Mouse (Mus musculus): Measurements from ENCODE around the gene Gse1. TPM values are rescaled to one million over a fixed set of nuclear protein-coding genes. Genes with fewer than 3 reads are reported as not detected.
A peak's percentile ranks its signal among the peaks of the same experiment; 100 is the strongest.

Gene Gse1
- polyA plus RNA-seq, 1 experiment from 2014 or later: 25.3 TPM

DNA sequence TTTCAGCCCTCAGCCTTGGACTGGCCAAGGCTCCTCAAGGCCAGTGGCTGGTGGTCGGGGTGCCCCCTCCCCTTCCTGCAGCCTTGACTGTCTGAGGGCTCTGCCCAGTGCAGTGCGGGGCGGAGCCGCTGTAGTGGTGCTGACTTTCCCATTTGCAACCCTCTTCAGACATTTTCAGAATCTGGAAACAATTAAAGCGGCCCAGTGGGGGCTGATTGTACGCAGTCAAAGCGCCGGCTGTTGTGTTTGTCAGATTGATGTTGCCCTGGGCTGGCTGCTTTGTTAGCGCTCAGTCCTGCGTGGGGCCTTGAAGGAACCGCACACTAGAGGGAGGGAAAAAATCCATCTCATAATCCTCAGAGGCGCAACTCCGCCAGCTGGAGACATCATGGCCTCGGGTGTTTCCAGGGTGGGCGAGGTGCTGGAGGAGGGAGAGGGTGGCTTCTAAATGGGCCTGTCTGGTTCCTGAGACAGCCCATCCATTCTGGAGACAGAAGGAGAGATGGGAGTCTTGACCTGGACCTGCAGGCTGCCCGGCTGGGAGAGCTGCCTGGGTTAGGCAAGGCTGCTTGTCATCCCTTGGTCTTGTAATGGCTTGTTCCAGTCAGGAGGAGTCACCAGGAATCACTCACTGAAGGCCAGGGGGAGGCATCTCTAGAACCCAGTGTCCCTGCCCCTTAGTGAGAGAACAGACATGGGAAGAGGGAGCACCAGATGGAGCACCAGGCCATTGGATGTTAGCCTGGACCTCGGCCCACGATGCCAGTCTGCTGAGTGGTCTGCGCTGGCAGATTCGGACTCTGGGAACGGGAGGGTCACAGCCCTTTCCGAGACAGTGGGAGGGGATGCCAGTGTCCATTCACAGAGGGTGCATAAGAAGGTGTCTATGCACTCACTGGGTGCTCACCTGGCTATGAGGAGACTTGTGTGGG is 70.6 kb downstream of the Gse1 start:
- no peak for DNase-seq (ENCODE audit: low spot score)
- Histone ChIP-seq H3K36me3 (ENCODE audit: control insufficient read depth, insufficient read depth, low read length) (no peaks in the 10 kb centered on the region), H3K27ac (ENCODE audit: low read depth, low read length) (peak overlapping the region; percentile 51; the same call in 1 of the 2 replicates), H3K9ac (ENCODE audit: low read depth, low read length) (no peak overlapping the region), H3K4me1 (replicated peaks; ENCODE audit: control insufficient read depth, insufficient read depth, low read length) (peaks cover 52% of the 10 kb centered on the region), H3K4me3 (ENCODE audit: low read depth, low read length) (no peak overlapping the region), H3K4me2 (no peak overlapping the region), H3K27me3 (replicated peaks; ENCODE audit: control insufficient read depth, insufficient read depth, low read length) (no peaks in the 10 kb centered on the region), H3K9me3 (ENCODE audit: control insufficient read depth, low read length) (no peaks in the 10 kb centered on the region)
- no peak for ATAC-seq (replicated peaks; ENCODE audit: low FRiP score)
- WGBS: 67% methylated on average over 22 of the region's 22 CpGs

DNA sequence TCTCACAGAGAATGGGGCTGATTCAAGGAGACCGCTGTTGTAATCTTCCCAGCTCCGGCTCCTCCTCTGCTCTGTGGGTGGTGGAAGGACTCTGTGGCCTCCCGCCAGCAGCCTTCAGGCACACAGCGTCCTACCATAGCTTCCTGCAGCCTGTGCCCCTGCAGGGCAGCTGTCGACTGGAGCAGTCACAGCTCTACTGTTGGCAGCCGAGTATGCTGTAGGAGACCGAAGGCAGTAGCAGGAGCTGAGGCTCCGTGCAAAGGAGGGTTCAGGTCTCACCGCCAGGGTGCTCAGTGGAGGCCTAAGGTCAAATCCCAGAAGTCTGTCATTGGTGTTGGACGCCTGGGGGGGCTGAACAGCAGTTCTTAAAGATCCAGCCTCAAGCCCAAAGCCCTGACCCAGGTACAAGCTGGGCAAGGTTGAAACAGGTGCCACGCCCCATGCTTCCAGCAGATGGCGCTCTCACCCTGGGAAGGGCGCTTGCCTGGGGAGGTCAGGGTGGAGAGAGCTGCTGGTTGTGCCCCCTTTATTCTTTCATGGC is 72.4 kb downstream of the Gse1 start:
- 10% methylated on average over 13 of the region's 13 CpGs for WGBS
- H3K4me3 ChIP-seq (ENCODE audit: low read depth, low read length): no peak overlapping the region
- no peaks in the 10 kb centered on the region for H3K36me3 ChIP-seq (ENCODE audit: control insufficient read depth, insufficient read depth, low read length)
- peak overlapping the region; percentile 60 for H3K4me2 ChIP-seq
- no peaks in the 10 kb centered on the region for H3K9me3 ChIP-seq (ENCODE audit: control insufficient read depth, low read length)
- peak overlapping the region; percentile 64 for H3K9ac ChIP-seq (ENCODE audit: low read depth, low read length)
- H3K27me3 ChIP-seq (replicated peaks; ENCODE audit: control insufficient read depth, insufficient read depth, low read length): 0 out of 2 replicates have a peak, but pooled peaks cover 2% of the 10 kb centered on the region
- DNase-seq (ENCODE audit: low spot score) (peak; percentile 74), ATAC-seq (replicated peaks; ENCODE audit: low FRiP score) (peak; percentile 65)
- H3K27ac ChIP-seq (ENCODE audit: low read depth, low read length): peak overlapping the region; percentile 32; the same call in 1 of the 2 replicates
- H3K4me1 ChIP-seq (replicated peaks; ENCODE audit: control insufficient read depth, insufficient read depth, low read length): peaks cover 37% of the 10 kb centered on the region

DNA sequence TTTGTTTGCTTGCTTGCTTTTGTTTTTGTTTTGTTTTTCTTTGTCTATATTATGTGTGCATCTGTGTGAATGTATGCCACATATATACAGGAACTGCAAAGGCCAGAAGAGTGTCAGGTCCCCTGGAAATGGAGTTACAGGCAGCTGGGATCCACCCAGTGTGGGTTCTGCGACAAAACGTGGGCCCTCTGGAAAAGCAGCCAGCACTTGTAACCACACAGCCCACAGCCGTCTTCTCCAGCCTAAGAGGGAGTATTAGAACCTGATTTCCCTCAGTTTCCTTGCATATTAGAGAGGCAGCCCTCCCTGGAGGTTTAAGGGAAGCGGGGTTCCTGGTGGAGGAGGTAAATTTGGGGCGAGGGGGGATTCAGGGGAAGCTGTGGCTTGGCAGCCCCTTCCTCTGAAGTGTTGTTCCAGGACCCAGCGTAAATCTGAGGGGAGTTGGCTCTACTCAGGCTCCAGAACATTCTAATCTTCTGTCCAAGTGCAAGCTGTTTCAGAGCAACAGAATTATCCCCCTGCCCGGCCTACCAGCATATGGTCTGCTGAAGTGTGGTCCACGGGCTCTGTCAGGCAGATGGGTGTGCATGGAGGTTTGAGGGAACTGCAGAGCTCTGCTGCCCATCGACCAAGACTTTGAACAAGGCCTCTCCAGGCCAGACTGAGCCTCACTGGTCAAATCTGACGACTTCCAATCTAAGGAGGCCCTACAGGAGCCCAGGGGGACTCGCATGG is 74.9 kb downstream of the Gse1 start:
- Histone ChIP-seq H3K27ac (ENCODE audit: low read depth, low read length) (no peak overlapping the region; the same call in 1 of the 2 replicates), H3K4me3 (ENCODE audit: low read depth, low read length) (no peak overlapping the region), H3K4me1 (replicated peaks; ENCODE audit: control insufficient read depth, insufficient read depth, low read length) (peaks cover 29% of the 10 kb centered on the region), H3K4me2 (no peak overlapping the region), H3K9me3 (ENCODE audit: control insufficient read depth, low read length) (no peaks in the 10 kb centered on the region), H3K27me3 (replicated peaks; ENCODE audit: control insufficient read depth, insufficient read depth, low read length) (peaks cover 11% of the 10 kb centered on the region; the same call in 1 of the 2 replicates), H3K36me3 (ENCODE audit: control insufficient read depth, insufficient read depth, low read length) (no peaks in the 10 kb centered on the region), H3K9ac (ENCODE audit: low read depth, low read length) (no peak overlapping the region)
- 71% methylated on average over 11 of the region's 11 CpGs for WGBS
- DNase-seq (ENCODE audit: low spot score) (no peak), ATAC-seq (replicated peaks; ENCODE audit: low FRiP score) (no peak)

DNA sequence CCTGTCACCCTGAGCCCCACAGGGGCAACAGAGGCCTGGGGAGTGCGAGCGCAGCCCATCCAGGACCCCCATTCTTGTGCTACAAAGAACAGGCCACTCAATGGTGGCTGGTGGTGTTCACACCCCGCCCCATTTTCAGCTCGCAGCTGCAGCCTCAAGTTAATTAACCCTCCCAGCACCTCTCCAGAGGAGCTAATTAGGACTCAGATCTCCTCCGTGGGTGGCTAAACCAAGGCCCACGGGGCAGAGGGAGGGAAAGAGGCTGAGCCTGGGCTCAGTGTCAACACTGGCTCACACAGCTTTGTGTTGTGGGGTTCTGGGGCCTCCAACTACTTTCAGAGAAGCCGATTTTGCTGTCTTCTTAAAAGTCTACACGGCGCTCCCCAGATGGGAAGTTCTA is 75.8 kb downstream of the Gse1 start:
- no peak overlapping the region for H3K9ac ChIP-seq (ENCODE audit: low read depth, low read length)
- H3K27ac ChIP-seq (ENCODE audit: low read depth, low read length): no peak overlapping the region
- peaks cover 11% of the 10 kb centered on the region; the same call in 1 of the 2 replicates for H3K27me3 ChIP-seq (replicated peaks; ENCODE audit: control insufficient read depth, insufficient read depth, low read length)
- H3K4me2 ChIP-seq: no peak overlapping the region
- H3K36me3 ChIP-seq (ENCODE audit: control insufficient read depth, insufficient read depth, low read length): no peaks in the 10 kb centered on the region
- H3K4me1 ChIP-seq (replicated peaks; ENCODE audit: control insufficient read depth, insufficient read depth, low read length): peaks cover 22% of the 10 kb centered on the region
- 65% methylated on average over 9 of the region's 9 CpGs for WGBS
- DNase-seq (ENCODE audit: low spot score): no peak
- no peak for ATAC-seq (replicated peaks; ENCODE audit: low FRiP score)
- no peak overlapping the region for H3K4me3 ChIP-seq (ENCODE audit: low read depth, low read length)
- H3K9me3 ChIP-seq (ENCODE audit: control insufficient read depth, low read length): no peaks in the 10 kb centered on the region

DNA sequence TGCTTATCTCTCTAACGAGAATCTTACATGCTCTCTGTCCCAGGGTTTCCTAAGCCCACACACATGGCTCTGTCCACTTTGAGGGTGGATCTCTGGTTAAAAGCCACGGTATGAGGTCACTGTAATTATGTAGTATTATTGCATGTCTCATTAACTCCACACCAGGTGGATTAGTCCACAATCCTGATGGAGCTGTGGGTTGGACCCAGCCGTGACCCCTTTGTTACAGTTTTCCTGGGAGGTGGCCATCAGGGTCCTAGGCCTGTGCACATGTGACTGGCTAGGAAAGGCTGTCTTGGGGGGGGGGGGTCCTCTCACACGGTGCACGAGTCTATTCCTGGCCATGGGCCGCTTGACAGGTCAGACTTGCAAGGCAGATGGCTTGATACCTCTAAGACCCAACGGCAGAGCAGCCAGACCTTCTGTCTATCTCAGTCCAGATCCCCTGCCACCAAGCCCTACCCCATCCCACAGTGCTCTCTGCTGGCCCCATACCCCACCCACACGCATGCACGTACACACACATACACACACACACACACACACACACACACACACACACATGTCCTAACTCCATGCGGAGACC is 77.6 kb downstream of the Gse1 start:
- H3K9ac ChIP-seq (ENCODE audit: low read depth, low read length): no peak overlapping the region
- no peak overlapping the region for H3K27ac ChIP-seq (ENCODE audit: low read depth, low read length)
- H3K4me1 ChIP-seq (replicated peaks; ENCODE audit: control insufficient read depth, insufficient read depth, low read length): peaks cover 15% of the 10 kb centered on the region
- no peak overlapping the region for H3K4me2 ChIP-seq
- H3K4me3 ChIP-seq (ENCODE audit: low read depth, low read length): no peak overlapping the region
- DNase-seq (ENCODE audit: low spot score) (no peak), ATAC-seq (replicated peaks; ENCODE audit: low FRiP score) (no peak)
- 77% methylated on average over 10 of the region's 10 CpGs for WGBS
- no peaks in the 10 kb centered on the region for H3K9me3 ChIP-seq (ENCODE audit: control insufficient read depth, low read length)
- peaks cover 11% of the 10 kb centered on the region; the same call in 1 of the 2 replicates for H3K27me3 ChIP-seq (replicated peaks; ENCODE audit: control insufficient read depth, insufficient read depth, low read length)
- no peaks in the 10 kb centered on the region for H3K36me3 ChIP-seq (ENCODE audit: control insufficient read depth, insufficient read depth, low read length)

DNA sequence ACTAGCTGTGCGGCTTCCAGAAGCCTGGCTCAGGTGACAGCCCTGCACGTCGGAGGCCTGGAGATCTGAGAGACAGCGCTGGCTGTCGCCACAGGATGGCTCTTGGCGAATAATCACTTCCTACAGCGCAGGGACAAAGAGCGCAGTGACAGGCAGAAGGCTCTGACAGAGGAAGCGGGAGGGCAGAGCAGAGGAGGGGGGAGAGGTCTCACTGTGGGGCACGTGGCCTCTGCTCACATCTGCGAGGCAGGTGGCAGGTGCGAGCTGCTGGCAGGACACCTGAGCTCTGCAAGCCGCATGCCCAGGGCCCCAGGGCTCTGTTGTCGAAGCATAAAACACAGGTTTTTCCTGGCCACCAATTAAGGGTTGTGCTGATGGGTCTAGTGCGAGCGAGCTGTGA is 78.8 kb downstream of the Gse1 start:
- H3K4me2 ChIP-seq: peak overlapping the region; percentile 6; the same call in 1 of the 2 replicates
- no peak overlapping the region for H3K9ac ChIP-seq (ENCODE audit: low read depth, low read length)
- 16% methylated on average over 16 of the region's 16 CpGs for WGBS
- DNase-seq (ENCODE audit: low spot score) (no peak), ATAC-seq (replicated peaks; ENCODE audit: low FRiP score) (no peak)
- H3K27me3 ChIP-seq (replicated peaks; ENCODE audit: control insufficient read depth, insufficient read depth, low read length): peaks cover 11% of the 10 kb centered on the region; the same call in 1 of the 2 replicates
- no peak overlapping the region for H3K4me3 ChIP-seq (ENCODE audit: low read depth, low read length)
- peaks cover 15% of the 10 kb centered on the region for H3K4me1 ChIP-seq (replicated peaks; ENCODE audit: control insufficient read depth, insufficient read depth, low read length)
- no peaks in the 10 kb centered on the region for H3K9me3 ChIP-seq (ENCODE audit: control insufficient read depth, low read length)
- no peaks in the 10 kb centered on the region for H3K36me3 ChIP-seq (ENCODE audit: control insufficient read depth, insufficient read depth, low read length)
- no peak overlapping the region for H3K27ac ChIP-seq (ENCODE audit: low read depth, low read length)

DNA sequence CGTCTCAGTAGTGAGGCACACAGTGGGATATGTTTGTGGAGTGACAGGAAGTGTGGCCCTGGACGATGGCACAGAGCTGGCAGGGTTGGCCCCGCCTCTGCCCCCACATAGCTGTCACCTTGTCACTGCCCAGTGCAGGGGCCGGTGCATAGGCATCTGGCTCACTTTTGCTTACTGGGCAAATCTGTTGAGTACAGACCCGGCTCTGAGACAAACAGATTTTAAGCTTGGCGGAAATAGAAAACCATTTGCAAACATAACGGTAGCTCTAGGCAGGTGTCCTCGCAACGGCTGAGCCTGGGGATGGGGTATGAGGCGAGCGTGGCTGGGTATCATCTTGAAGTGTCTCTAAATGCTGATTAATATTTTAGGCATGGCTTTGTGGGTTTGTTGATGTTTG is 79.3 kb downstream of the Gse1 start:
- ATAC-seq (replicated peaks; ENCODE audit: low FRiP score) (no peak), DNase-seq (ENCODE audit: low spot score) (no peak)
- Histone ChIP-seq H3K4me2 (no peak overlapping the region), H3K9ac (ENCODE audit: low read depth, low read length) (no peak overlapping the region), H3K27me3 (replicated peaks; ENCODE audit: control insufficient read depth, insufficient read depth, low read length) (peaks cover 11% of the 10 kb centered on the region; the same call in 1 of the 2 replicates), H3K4me1 (replicated peaks; ENCODE audit: control insufficient read depth, insufficient read depth, low read length) (peaks cover 15% of the 10 kb centered on the region), H3K9me3 (ENCODE audit: control insufficient read depth, low read length) (no peaks in the 10 kb centered on the region), H3K27ac (ENCODE audit: low read depth, low read length) (no peak overlapping the region), H3K36me3 (ENCODE audit: control insufficient read depth, insufficient read depth, low read length) (no peaks in the 10 kb centered on the region), H3K4me3 (ENCODE audit: low read depth, low read length) (no peak overlapping the region)
- WGBS: 50% methylated on average over 11 of the region's 11 CpGs

DNA sequence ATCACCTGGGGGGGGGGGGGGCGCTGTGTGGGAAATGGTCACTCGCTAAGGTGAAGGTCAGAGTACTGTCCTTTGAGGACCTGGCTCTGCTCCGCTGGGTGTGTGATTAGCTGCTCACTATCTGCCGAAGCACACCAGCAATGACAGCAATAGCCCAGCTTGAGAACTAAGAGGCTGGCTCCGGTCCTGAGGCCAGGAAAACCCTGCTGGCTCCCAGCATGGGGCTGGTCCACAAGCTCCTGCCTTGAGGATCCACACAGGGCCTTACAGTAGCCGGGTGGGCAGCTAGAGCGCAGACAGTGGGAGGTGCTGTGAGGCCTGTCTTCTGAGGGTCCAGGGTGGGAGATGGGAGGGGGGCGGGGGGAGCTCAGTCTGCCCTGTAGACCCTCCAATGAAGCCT is 79.9 kb downstream of the Gse1 start:
- Histone ChIP-seq H3K9ac (ENCODE audit: low read depth, low read length) (0 out of 2 replicates have a peak overlapping the region, but pooled peaks have one; percentile 23), H3K27ac (ENCODE audit: low read depth, low read length) (no peak overlapping the region), H3K4me1 (replicated peaks; ENCODE audit: control insufficient read depth, insufficient read depth, low read length) (peaks cover 15% of the 10 kb centered on the region), H3K4me2 (no peak overlapping the region), H3K4me3 (ENCODE audit: low read depth, low read length) (no peak overlapping the region), H3K9me3 (ENCODE audit: control insufficient read depth, low read length) (no peaks in the 10 kb centered on the region), H3K36me3 (ENCODE audit: control insufficient read depth, insufficient read depth, low read length) (no peaks in the 10 kb centered on the region), H3K27me3 (replicated peaks; ENCODE audit: control insufficient read depth, insufficient read depth, low read length) (peaks cover 11% of the 10 kb centered on the region; the same call in 1 of the 2 replicates)
- WGBS: 56% methylated on average over 8 of the region's 8 CpGs
- DNase-seq (ENCODE audit: low spot score): no peak
- ATAC-seq (replicated peaks; ENCODE audit: low FRiP score): no peak

All from liver, embryonic 11.5 days (tissue).